In the genomic region with DNA sequence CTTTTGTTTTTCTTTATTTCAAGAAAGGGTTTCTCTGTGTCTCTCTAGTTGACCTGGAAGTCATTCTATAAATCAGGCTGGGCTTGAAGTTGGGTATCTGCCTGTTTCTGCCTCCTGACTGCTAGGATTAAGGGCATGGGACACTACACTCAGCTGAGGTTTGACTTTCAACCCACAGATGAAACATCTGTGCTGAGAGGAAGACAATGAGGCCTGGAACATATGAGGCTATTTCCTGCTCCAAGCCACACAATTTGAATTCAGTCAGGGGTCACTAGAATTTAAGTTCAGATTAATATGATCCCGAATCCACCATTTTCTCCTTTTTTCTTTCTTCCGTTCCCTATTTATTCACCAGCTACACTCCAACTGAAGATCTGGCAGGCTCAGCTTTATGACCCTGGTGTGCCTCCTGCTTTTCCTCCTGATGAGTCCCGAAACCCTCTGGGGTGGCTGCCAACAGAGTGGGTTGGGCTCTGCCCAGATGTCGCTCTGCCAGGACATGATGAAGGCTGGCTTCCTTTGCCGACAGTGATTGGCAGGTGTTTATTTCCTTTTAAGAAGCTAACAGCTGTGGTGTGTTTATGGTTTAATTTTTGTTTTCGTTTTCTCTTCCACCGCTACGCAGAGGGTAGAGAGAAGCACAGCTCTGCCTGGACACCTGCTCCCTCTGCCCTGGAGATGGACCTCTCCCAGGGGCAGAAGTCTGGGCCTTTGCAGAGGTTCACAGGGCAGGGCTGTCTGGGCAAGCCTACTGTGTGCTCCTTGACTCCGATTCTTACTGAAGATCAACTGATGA, we compare ENCODE assay signal across 8 mouse cellular contexts. TPM values are rescaled to one million over a fixed set of nuclear protein-coding genes. Genes with fewer than 3 reads are reported as not detected.
A peak's percentile ranks its signal among the peaks of the same experiment; 100 is the strongest.
DNase-seq lines count a peak whose midpoint lies in the region; ATAC-seq lines count a peak whose summit lies in the region.

No protein-coding gene starts in this region.

- H3K36me3 ChIP-seq in heart, embryonic 13.5 days = no peaks in the 10 kb centered on the region

- no peak overlapping the region for H3K4me3 ChIP-seq in heart, embryonic 13.5 days

- H3K27me3 ChIP-seq in heart, embryonic 13.5 days (replicated peaks) = 0 out of 2 replicates have a peak, but pooled peaks cover 4% of the 10 kb centered on the region

- WGBS in heart, embryonic 13.5 days = 51% methylated on average over 9 of the region's 9 CpGs

- peak overlapping the region; percentile 58 for H3K27ac ChIP-seq in heart, embryonic 13.5 days (replicated peaks)

- peaks cover 19% of the 10 kb centered on the region for H3K4me1 ChIP-seq in heart, embryonic 13.5 days

- H3K9me3 ChIP-seq in heart, embryonic 13.5 days = no peaks in the 10 kb centered on the region

- no peak overlapping the region for H3K9ac ChIP-seq in heart, embryonic 13.5 days

- peak; percentile 77 to 80 for DNase-seq in cerebellum, postnatal 10 days
- no peak for DNase-seq in cerebellum, adult 9-10 months
- DNase-seq in right cerebral cortex, adult 18-20 months = peak; percentile 9
- DNase-seq in right cerebral cortex, adult 2 months (ENCODE audit: low spot score in 2 of 2) = no peak
- peak; percentile 79 for DNase-seq in kidney, postnatal 10 days
- DNase-seq in ovary, postnatal 36 days (ENCODE audit: low spot score) = peak; percentile 59

- no peak for ATAC-seq in heart, embryonic 13.5 days (ENCODE audit: extremely low read depth, insufficient number of reproducible peaks, low FRiP score, low TSS enrichment)
- no peak for ATAC-seq in megakaryocyte-erythroid progenitor cell, adult 5-6 weeks (replicated peaks; ENCODE audit: low FRiP score, low TSS enrichment, poor library complexity, severe bottlenecking)

- H3K4me2 ChIP-seq in heart, embryonic 13.5 days = no peak overlapping the region

RNA-seq across cellular contexts. Expression of gene Trp53i11, which starts 55.3 kb away (rescaled TPM):
- 24.5 TPM in 2 replicates for polyA plus RNA-seq in heart, embryonic 13.5 days (2015; fragmentation: Nextera tagmentation; extraction: Ambion mirVana)
- total RNA-seq in megakaryocyte-erythroid progenitor cell, adult 5-6 weeks (2014; fragmentation: Nextera tagmentation) = 4.0 and 18.1 TPM in 2 replicates
- 0.19 and 8.1 TPM in 2 replicates for total RNA-seq in megakaryocyte-erythroid progenitor cell, adult 5-6 weeks (2017)

Comparison
In these comparisons a context has a peak if more than half of its experiments do, and no peak if none do; other contexts are left out.
1. DNase-seq: peak in cerebellum, postnatal 10 days (2 of 2), right cerebral cortex, adult 18-20 months (single experiment), kidney, postnatal 10 days (single experiment) and ovary, postnatal 36 days (single experiment); none in cerebellum, adult 9-10 months (single experiment) and right cerebral cortex, adult 2 months (0 of 2).